Mouse (Mus musculus) layer of hippocampus, adult 2 months (tissue): ENCODE measurements around the gene Slc24a2. TPM values are rescaled to one million over a fixed set of nuclear protein-coding genes. Genes with fewer than 3 reads are reported as not detected.
A peak's percentile ranks its signal among the peaks of the same experiment; 100 is the strongest.

Experiments used
- DNase-seq, 2 experiments: peaks; one replicate each; pipeline ENCODE4 v3.0.0; 2022; ENCODE audit warnings: low spot score in 2 of 2
- H3K27ac ChIP-seq: fragments of 200-600 bp; 2 replicates; pipeline ENCODE4 v1.8.1; 2022
- H3K4me3 ChIP-seq: fragments of 200-600 bp; 2 replicates; pipeline ENCODE4 v1.8.1; 2022; ENCODE audit warnings: mild to moderate bottlenecking
- CTCF ChIP-seq: fragments of 200-600 bp; conservative IDR thresholded peaks from 2 replicates; pipeline ENCODE4 v1.8.1; 2022; ENCODE audit warnings: antibody characterized with exemption, mild to moderate bottlenecking, moderate library complexity
- total RNA-seq, 2 experiments: library from RNA; stranded (reverse); gene quantifications; 2 replicates each; pipeline ENCODE4 v1.2.3; 2021

Slc24a2 gene
- total RNA-seq, 2 experiments from 2014 or later, result 393 to 398 TPM

- no peak for TF ChIP-seq CTCF
- H3K4me3 ChIP-seq, result no peak overlapping the region
- peak overlapping the region; percentile 63 for H3K27ac ChIP-seq
- no peak for DNase-seq
Observed at GRCm38 (mm10) chr4:87024556-87024955, 205.7 kb downstream of the Slc24a2 start.

GRCm38 (mm10) chr4:87021542-87021941 lies 208.7 kb downstream of the Slc24a2 start:
- TF ChIP-seq CTCF, result no peak
- DNase-seq, result no peak
- H3K27ac ChIP-seq, result peak overlapping the region; percentile 51
- H3K4me3 ChIP-seq, result no peak overlapping the region

DNA sequence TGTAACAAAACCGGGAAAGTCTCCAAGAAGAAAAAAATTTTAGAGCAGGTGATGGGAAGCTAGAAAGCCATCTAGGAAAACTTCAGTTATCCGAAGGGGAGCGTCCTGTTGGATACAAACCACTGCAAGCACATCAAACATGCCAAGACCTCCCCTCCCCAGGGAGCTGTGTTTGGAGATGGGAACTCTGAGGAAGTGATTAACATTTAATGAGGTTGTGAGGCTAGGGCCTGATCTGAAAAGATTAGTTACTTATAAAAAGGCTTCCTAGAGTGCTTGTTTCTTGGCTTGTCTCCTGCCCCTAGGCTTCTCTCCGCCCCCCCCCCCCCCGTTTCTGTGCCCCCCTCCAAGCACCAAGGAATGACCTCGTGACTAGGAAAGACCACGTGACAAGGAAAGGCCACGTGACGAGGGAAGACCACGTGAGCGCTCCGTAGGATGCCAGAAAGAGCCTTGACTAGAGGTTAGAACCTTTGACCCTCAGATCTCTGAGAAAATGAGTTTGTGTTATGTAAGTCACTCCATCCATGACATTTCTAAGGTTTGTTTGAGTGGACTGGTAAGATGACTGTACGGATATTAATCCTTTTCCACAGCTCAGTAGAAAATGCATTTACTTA lies 210.7 kb downstream of the Slc24a2 start:
- no peak overlapping the region for H3K4me3 ChIP-seq
- peak overlapping the region; percentile 85 for H3K27ac ChIP-seq
- DNase-seq, result no peak
- no peak for TF ChIP-seq CTCF

DNA sequence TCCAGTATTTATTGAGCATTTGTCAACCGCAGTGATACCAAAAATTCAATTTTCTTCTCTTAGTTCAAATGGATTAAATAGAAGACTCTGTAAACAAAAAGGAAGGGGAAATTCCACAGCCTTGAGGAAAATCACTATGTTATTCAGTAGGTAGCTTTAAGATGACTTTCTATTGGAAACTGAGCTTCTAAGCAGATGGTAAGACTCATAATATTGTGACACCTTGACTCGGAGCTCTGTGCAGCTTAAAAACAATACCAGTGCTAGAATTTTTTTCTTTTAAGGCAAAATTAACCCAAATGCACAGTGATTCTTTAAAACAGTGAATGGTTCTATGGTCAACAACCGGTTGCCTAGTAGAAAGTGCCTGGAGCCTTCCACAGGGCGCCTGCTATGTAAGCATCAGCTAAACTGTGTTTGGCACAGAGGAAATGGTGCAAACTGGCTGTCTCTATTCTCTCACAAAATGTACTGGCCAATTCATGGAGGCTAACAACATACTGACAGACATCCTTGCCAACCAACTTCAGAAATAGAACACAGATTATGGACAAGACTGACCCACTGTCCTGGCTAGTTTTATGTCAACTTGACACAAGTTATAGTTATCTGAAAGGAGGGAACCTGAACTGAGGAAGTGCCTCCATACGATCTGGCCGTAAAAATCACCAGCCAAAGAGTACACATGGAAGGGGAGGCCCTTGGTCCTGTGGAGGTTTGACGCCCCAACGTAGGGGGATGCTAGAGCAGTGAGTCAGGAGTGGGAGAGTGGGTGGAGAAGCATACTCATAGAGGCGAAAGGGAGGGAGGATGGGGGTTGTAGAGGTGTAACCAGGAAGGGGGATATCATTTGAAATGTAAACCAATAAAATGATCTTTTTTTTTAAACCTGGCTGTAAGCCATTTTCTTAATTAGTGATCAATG lies 211.9 kb downstream of the Slc24a2 start:
- H3K4me3 ChIP-seq, result no peak overlapping the region
- DNase-seq, result no peak
- peak overlapping the region; percentile 85 for H3K27ac ChIP-seq
- TF ChIP-seq CTCF, result no peak

GRCm38 (mm10) chr4:87017464-87017863 lies 212.8 kb downstream of the Slc24a2 start:
- Histone ChIP-seq H3K27ac (peak overlapping the region; percentile 85), H3K4me3 (no peak overlapping the region)
- no peak for DNase-seq
- TF ChIP-seq CTCF, result no peak

DNA sequence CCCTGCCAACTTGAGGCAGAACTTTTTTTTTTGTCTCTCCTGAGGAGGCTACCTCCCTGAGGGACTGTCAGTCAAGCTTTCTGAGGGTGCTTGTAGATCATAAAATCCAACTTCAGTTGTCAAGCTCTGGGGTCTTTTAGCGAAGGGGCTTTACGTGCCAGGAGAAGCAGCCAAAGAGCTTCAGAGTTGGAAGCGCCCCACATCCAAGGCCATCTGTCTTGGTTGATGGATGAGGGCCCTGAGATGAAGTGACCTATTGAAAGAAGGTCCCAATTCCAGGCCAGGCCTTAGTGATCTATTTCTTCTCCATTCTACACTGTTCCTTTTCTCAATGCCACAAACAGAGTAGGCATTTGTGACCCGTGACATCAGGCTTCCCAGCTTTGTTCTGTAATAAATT lies 214.5 kb downstream of the Slc24a2 start:
- Histone ChIP-seq H3K27ac (peak overlapping the region; percentile 75), H3K4me3 (no peak overlapping the region)
- TF ChIP-seq CTCF, result no peak
- DNase-seq, result no peak

DNA sequence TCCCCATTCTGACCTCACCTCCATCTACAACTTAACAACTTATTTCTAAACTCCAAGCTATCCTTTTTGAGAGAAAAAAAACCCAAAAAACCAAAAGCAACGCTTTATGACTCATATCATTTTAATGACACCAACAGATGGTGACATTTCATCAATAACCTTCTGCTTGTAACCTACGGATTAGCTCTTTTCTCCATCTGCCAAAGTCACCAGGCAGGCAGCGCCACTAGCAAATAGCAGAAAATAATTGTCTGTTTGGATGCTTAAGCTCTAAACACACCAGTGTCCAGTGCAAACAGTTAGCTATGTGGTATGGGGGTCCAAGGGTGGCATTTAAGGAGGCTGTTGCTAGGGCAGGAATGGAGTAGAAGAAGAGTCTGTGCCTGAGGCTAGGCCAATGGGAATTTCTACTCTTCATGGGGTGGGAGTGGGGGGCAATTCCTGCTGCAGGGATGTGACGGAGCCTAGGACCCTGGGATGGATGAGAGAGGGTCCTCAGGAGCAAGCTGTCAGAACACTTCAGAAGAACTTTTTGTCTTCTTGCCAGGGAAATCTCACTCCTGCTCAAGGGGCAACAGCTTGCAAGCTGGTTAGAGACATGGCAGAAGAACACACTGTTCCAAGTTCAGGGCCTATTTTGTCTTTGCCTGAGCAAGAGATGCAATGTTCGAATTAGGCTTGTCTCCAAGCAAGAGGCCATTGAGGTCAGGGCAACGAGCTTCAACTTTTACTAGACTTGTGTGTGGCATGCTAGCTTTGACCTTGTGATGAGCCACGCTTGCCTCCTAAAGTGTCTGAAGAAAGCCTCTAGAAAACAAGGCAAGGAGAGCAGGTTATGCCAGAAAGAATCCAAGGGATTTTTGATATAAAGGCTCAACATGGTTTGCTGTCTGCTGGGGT lies 216.3 kb downstream of the Slc24a2 start:
- TF ChIP-seq CTCF, result no peak
- no peak overlapping the region for H3K4me3 ChIP-seq
- H3K27ac ChIP-seq, result peak overlapping the region; percentile 89
- peak in 1 of 2 experiments; percentile 44 for DNase-seq

- Histone ChIP-seq H3K4me3 (no peak overlapping the region), H3K27ac (no peak overlapping the region)
- TF ChIP-seq CTCF, result peak; percentile 61
- no peak for DNase-seq
Observed at GRCm38 (mm10) chr4:86992470-86992869, 237.8 kb downstream of the Slc24a2 start.

DNA sequence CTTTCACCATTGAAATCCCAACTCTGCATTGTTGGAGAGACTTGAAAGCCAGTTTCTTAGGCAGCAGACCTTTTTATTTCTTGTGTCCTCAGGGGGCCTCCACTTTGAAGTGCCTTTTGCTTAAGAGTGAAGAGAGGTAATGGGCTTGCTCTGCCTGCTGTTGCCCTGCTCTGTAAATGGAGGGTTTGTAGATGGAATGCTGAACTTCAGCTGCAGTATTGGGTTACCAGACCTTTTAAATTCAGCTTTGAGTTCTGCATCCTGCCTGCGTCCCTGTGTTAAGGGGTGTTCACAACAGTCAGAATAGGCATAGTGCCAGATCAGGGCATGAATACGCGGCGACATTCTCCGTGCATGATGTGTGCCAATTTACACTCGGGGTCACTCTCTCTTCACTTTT lies 241.0 kb downstream of the Slc24a2 start:
- peak overlapping the region; percentile 51; the same call in 1 of the 2 replicates for H3K27ac ChIP-seq
- no peak for DNase-seq
- H3K4me3 ChIP-seq, result no peak overlapping the region
- TF ChIP-seq CTCF, result no peak

DNA sequence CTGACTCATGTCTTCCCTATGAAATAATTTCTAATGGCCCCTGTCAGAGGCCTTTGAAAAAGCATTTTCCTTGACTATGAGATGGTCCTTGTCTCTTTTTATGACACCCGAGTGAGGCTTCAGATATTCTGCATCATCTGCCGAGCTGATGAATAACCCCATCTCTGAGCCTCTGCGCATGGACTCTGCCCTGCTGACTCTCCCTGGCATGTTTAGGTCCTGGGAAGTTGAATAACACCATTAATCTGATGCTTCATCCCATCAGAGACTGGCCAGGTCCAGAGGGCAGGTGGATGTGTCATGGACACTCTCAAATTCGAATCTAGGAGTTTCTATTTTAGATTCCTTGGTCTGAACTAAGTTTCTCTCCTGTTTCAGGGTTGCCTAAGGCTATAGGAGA lies 242.4 kb downstream of the Slc24a2 start:
- Histone ChIP-seq H3K27ac (peak overlapping the region; percentile 46), H3K4me3 (no peak overlapping the region)
- TF ChIP-seq CTCF, result no peak
- no peak for DNase-seq

DNA sequence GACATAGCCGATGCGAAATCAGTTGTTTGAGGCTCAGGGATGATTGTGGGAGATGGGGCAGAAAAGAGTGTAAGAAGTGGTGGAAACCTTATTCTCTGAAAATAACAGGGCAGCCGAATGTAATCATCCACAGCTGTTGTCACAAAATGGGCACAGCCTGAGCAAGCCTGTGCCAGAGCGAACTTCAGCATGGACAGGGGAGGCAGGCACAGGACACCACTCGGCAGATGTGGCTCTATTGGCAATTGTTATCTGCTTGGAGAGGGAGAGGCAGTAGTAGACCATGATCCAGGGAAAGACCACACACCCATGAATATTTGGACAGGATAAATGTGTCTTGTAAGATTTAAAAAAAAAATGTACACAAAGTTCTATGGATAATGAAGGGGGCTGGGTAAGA lies 253.0 kb downstream of the Slc24a2 start:
- no peak overlapping the region for H3K4me3 ChIP-seq
- no peak for DNase-seq
- TF ChIP-seq CTCF, result no peak

GRCm38 (mm10) chr4:86957576-86958411 lies 272.5 kb downstream of the Slc24a2 start:
- Histone ChIP-seq H3K27ac (peak overlapping the region; percentile 73), H3K4me3 (peak overlapping the region; percentile 46)
- peak; percentile 91 for TF ChIP-seq CTCF
- DNase-seq, result peak; percentile 75 to 88

More for the DNA sequence above, 253.0 kb downstream of the Slc24a2 start:
- no peak overlapping the region for H3K27ac ChIP-seq
